ENCODE assay signal across 36 mouse cellular contexts in genomic region chr4:134296096-134296495, GRCm38 (mm10). TPM values are rescaled to one million over a fixed set of nuclear protein-coding genes. Genes with fewer than 3 reads are reported as not detected.
"Had no signal": no experiment of that assay in that cellular context is flagged by ENCODE, and none has a peak within 500 bp of the region (broad histone marks: within the 10 kb centered on the region; RNA-seq: fewer than 3 reads in every experiment).

No protein-coding gene starts in this region.

RNA-seq across cellular contexts. Expression of gene Trim63, which starts 18.8 kb away (rescaled TPM):
- total RNA-seq: granulocyte monocyte progenitor cell, adult 5-6 weeks; layer of hippocampus, adult 18-20 months; layer of hippocampus, adult 8-10 months; layer of hippocampus, postnatal 36 days had no signal
- polyA plus RNA-seq: intestine, embryonic 14.5 days; liver, adult 2 months had no signal

RNA-seq across cellular contexts. Expression of gene Grrp1, which starts 42.2 kb away (rescaled TPM):
- total RNA-seq: granulocyte monocyte progenitor cell, adult 5-6 weeks had no signal

RNA-seq across cellular contexts. Expression of gene Slc30a2, which starts 46.9 kb away (rescaled TPM):
- total RNA-seq: granulocyte monocyte progenitor cell, adult 5-6 weeks; layer of hippocampus, postnatal 14 days; layer of hippocampus, postnatal 36 days; left cerebral cortex, postnatal 10 days; left cerebral cortex, postnatal 25 days; left cerebral cortex, postnatal 4 days had no signal
- polyA plus RNA-seq: hindbrain, embryonic 12.5 days; limb, embryonic 11.5 days; liver, adult 2 months; liver, embryonic 12.5 days had no signal

RNA-seq across cellular contexts. Expression of gene Gm30191, which starts 49.4 kb away (rescaled TPM):
- total RNA-seq: gastrocnemius, adult 18-20 months; gastrocnemius, postnatal 10 days; gastrocnemius, postnatal 25 days; gastrocnemius, postnatal 4 days; granulocyte monocyte progenitor cell, adult 5-6 weeks; heart, adult 18-20 months; heart, adult 8-10 months; heart, postnatal 10 days; heart, postnatal 25 days; heart, postnatal 4 days; layer of hippocampus, adult 18-20 months; layer of hippocampus, adult 8-10 months; layer of hippocampus, postnatal 14 days; layer of hippocampus, postnatal 36 days; left cerebral cortex, adult 18-20 months; left cerebral cortex, adult 8-10 months; left cerebral cortex, postnatal 10 days; left cerebral cortex, postnatal 25 days; left cerebral cortex, postnatal 4 days; liver, adult 2 months had no signal
- polyA plus RNA-seq: heart, embryonic 10.5 days; heart, embryonic 12.5 days; heart, embryonic 14.5 days; heart, embryonic 16.5 days; hindbrain, embryonic 10.5 days; intestine, embryonic 14.5 days; intestine, embryonic 16.5 days; kidney, embryonic 14.5 days; kidney, embryonic 16.5 days; large intestine, adult 2 months; limb, embryonic 11.5 days; limb, embryonic 13.5 days; limb, embryonic 15.5 days; liver, adult 2 months; liver, embryonic 12.5 days; liver, embryonic 14.5 days had no signal
